Mouse (Mus musculus) gonadal fat pad, adult 2 months (tissue): Measurements from ENCODE around the gene Lrrc1. TPM values are rescaled to one million over a fixed set of nuclear protein-coding genes. Genes with fewer than 3 reads are reported as not detected.
A peak's percentile ranks its signal among the peaks of the same experiment; 100 is the strongest.

Experiments
- DNase-seq: peaks from one replicate; pipeline ENCODE4 v3.0.0-alpha.2; 2012; ENCODE audit warnings: low read depth
- polyA plus RNA-seq: library from polyadenylated mRNA; depleted of rRNA; stranded (reverse); fragments of >200 nt; gene quantifications from 2 replicates; pipeline ENCODE4 v1.2.3, GENCODE M21; 2012

Lrrc1 gene
- polyA plus RNA-seq, 1 experiment = 37.5 TPM

- DNase-seq = peak; percentile 79
Measured at GRCm38 (mm10) chr9:77427292-77428114, 117.2 kb downstream of the Lrrc1 start.

GRCm38 (mm10) chr9:77426110-77426509 lies 118.6 kb downstream of the Lrrc1 start:
- DNase-seq = no peak

- no peak for DNase-seq
Measured at GRCm38 (mm10) chr9:77425553-77425952, 119.1 kb downstream of the Lrrc1 start.

- DNase-seq = no peak
Measured at GRCm38 (mm10) chr9:77420200-77420585, 124.5 kb downstream of the Lrrc1 start.

GRCm38 (mm10) chr9:77419501-77420199 lies 125.0 kb downstream of the Lrrc1 start:
- no peak for DNase-seq

- no peak for DNase-seq
Measured at GRCm38 (mm10) chr9:77418800-77419199, 125.9 kb downstream of the Lrrc1 start.

- no peak for DNase-seq
Measured at GRCm38 (mm10) chr9:77416486-77416885, 128.2 kb downstream of the Lrrc1 start.

- no peak for DNase-seq
Measured at GRCm38 (mm10) chr9:77416002-77416401, 128.7 kb downstream of the Lrrc1 start.

GRCm38 (mm10) chr9:77411830-77412425 lies 132.7 kb downstream of the Lrrc1 start:
- no peak for DNase-seq

GRCm38 (mm10) chr9:77410968-77411367 lies 133.7 kb downstream of the Lrrc1 start:
- no peak for DNase-seq

- no peak for DNase-seq
Measured at GRCm38 (mm10) chr9:77410524-77410923, 134.1 kb downstream of the Lrrc1 start.

- DNase-seq = no peak
Measured at GRCm38 (mm10) chr9:77408053-77408603, 136.5 kb downstream of the Lrrc1 start.

GRCm38 (mm10) chr9:77406906-77407305 lies 137.8 kb downstream of the Lrrc1 start:
- DNase-seq = no peak

- no peak for DNase-seq
Measured at GRCm38 (mm10) chr9:77404458-77404857, 140.2 kb downstream of the Lrrc1 start.

GRCm38 (mm10) chr9:77403961-77404360 lies 140.7 kb downstream of the Lrrc1 start:
- DNase-seq = no peak

- no peak for DNase-seq
Measured at GRCm38 (mm10) chr9:77402971-77403370, 141.7 kb downstream of the Lrrc1 start.

- DNase-seq = no peak
Measured at GRCm38 (mm10) chr9:77399801-77400200, 144.9 kb downstream of the Lrrc1 start.

- no peak for DNase-seq
Measured at GRCm38 (mm10) chr9:77398856-77399631, 145.6 kb downstream of the Lrrc1 start.

- no peak for DNase-seq
Measured at GRCm38 (mm10) chr9:77397027-77397426, 147.6 kb downstream of the Lrrc1 start.

- no peak for DNase-seq
Measured at GRCm38 (mm10) chr9:77391248-77391647, 153.4 kb downstream of the Lrrc1 start.

GRCm38 (mm10) chr9:77388956-77389355 lies 155.7 kb downstream of the Lrrc1 start:
- no peak for DNase-seq

GRCm38 (mm10) chr9:77386751-77387150 lies 157.9 kb downstream of the Lrrc1 start:
- no peak for DNase-seq
